Comparison of ENCODE assay signal across 8 mouse cellular contexts in the genomic region with DNA sequence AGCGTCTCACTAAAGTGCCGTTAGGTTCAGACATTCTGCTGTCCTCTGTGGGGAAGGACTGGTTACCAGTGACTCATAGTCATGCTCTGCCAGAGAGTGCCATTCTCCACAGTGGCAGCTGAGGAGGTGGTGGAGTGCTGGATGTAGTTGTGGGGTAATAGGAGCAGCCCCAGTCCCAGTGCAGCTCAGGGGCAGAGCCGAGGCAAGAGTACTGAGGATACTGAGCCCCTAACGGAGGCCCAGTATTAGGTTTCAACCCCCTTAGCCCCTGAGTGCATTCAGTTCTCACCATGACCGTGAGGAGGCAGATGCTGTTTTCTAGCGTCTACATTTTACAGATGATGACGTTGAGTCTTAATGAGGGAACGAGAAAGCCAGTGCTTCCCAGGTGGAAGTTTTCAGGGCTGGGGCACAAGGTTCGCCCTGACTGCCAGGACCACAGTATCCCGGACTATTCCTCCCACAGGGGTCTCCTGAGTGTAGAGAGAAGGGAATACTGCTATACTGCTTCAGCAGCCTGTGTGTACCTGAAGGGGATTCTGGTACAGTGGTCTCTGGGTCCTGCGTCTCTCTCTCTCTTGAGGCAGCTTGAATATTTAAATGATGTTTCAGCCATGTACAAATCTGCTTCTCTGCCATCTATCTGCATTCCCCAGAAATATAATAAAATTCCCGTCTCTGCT. TPM values are rescaled to one million over a fixed set of nuclear protein-coding genes. Genes with fewer than 3 reads are reported as not detected.
DNase-seq lines count a peak whose midpoint lies in the region; ATAC-seq lines count a peak whose summit lies in the region.

No protein-coding gene starts in this region.

- H3K4me3 ChIP-seq in embryonic facial prominence, embryonic 12.5 days = no peak overlapping the region
- no peak overlapping the region for H3K4me3 ChIP-seq in hindbrain, embryonic 11.5 days (ENCODE audit: low read depth, low read length)
- H3K4me3 ChIP-seq in midbrain, embryonic 15.5 days = no peak overlapping the region

- no peak overlapping the region for H3K9ac ChIP-seq in embryonic facial prominence, embryonic 12.5 days
- no peak overlapping the region for H3K9ac ChIP-seq in hindbrain, embryonic 11.5 days (ENCODE audit: low read depth, low read length)
- H3K9ac ChIP-seq in midbrain, embryonic 15.5 days = peak overlapping the region; percentile 9; the same call in 1 of the 2 replicates

- H3K9me3 ChIP-seq in embryonic facial prominence, embryonic 12.5 days = no peaks in the 10 kb centered on the region
- H3K9me3 ChIP-seq in hindbrain, embryonic 11.5 days (ENCODE audit: control insufficient read depth, low read length) = no peaks in the 10 kb centered on the region
- H3K9me3 ChIP-seq in midbrain, embryonic 15.5 days = no peaks in the 10 kb centered on the region

- 17% methylated on average over 12 of the region's 12 CpGs for WGBS in embryonic facial prominence, embryonic 12.5 days
- WGBS in hindbrain, embryonic 11.5 days = 38% methylated on average over 12 of the region's 12 CpGs
- 24% methylated on average over 12 of the region's 12 CpGs for WGBS in midbrain, embryonic 15.5 days

- H3K27ac ChIP-seq in embryonic facial prominence, embryonic 12.5 days = peak overlapping the region; percentile 77
- H3K27ac ChIP-seq in hindbrain, embryonic 11.5 days (ENCODE audit: low read depth, low read length) = peak overlapping the region; percentile 55
- H3K27ac ChIP-seq in midbrain, embryonic 15.5 days = peak overlapping the region; percentile 93

- H3K4me1 ChIP-seq in embryonic facial prominence, embryonic 12.5 days = peaks cover 32% of the 10 kb centered on the region
- H3K4me1 ChIP-seq in hindbrain, embryonic 11.5 days (replicated peaks; ENCODE audit: control insufficient read depth, insufficient read depth, low read length) = peaks cover 9% of the 10 kb centered on the region
- H3K4me1 ChIP-seq in midbrain, embryonic 15.5 days = peaks cover 37% of the 10 kb centered on the region

- peak overlapping the region; percentile 41; the same call in 1 of the 2 replicates for H3K4me2 ChIP-seq in embryonic facial prominence, embryonic 12.5 days (replicated peaks)
- peak overlapping the region; percentile 7; the same call in 1 of the 2 replicates for H3K4me2 ChIP-seq in hindbrain, embryonic 11.5 days (replicated peaks; ENCODE audit: low read depth, low read length)
- H3K4me2 ChIP-seq in midbrain, embryonic 15.5 days = peak overlapping the region; percentile 50

- peak; percentile 36 to 46 for DNase-seq in left cerebral cortex, adult 18-20 months (ENCODE audit: low spot score in 2 of 2)
- no peak for DNase-seq in left cerebral cortex, adult 11 months (ENCODE audit: low spot score)
- peak; percentile 25 for DNase-seq in hindbrain, embryonic 11.5 days (ENCODE audit: low spot score)
- no peak for DNase-seq in spleen, postnatal 14 days (ENCODE audit: low spot score in 2 of 2)
- no peak for DNase-seq in cerebellum, postnatal 36 days

- H3K36me3 ChIP-seq in embryonic facial prominence, embryonic 12.5 days = no peaks in the 10 kb centered on the region
- H3K36me3 ChIP-seq in hindbrain, embryonic 11.5 days (ENCODE audit: control insufficient read depth, insufficient read depth, low read length) = no peaks in the 10 kb centered on the region
- H3K36me3 ChIP-seq in midbrain, embryonic 15.5 days (replicated peaks) = no peaks in the 10 kb centered on the region

- no peaks in the 10 kb centered on the region for H3K27me3 ChIP-seq in embryonic facial prominence, embryonic 12.5 days
- no peaks in the 10 kb centered on the region for H3K27me3 ChIP-seq in hindbrain, embryonic 11.5 days (ENCODE audit: control insufficient read depth, insufficient read depth, low read length)
- H3K27me3 ChIP-seq in midbrain, embryonic 15.5 days (replicated peaks) = no peaks in the 10 kb centered on the region

- peak; percentile 66; the same call in 1 of the 2 replicates for ATAC-seq in embryonic facial prominence, embryonic 12.5 days (ENCODE audit: insufficient number of reproducible peaks, insufficient read depth, low FRiP score, low TSS enrichment)
- peak; percentile 46 for ATAC-seq in hindbrain, embryonic 11.5 days (ENCODE audit: low FRiP score)
- peak; percentile 60 for ATAC-seq in midbrain, embryonic 15.5 days (replicated peaks)
- no peak for ATAC-seq in erythroblast, adult 5-6 weeks (replicated peaks; ENCODE audit: low FRiP score, poor library complexity, severe bottlenecking)

RNA-seq across cellular contexts. Expression of gene Tnrc6a, which starts 40.1 kb away (rescaled TPM):
- 10 to 100 TPM; 51.5 to 52.9 TPM for total RNA-seq in left cerebral cortex, adult 18-20 months (2021)
- polyA plus RNA-seq in embryonic facial prominence, embryonic 12.5 days (2016; fragmentation: Nextera tagmentation; extraction: Ambion mirVana) = 66.1 and 70.9 TPM in 2 replicates
- 44.0 and 61.3 TPM in 2 replicates for polyA plus RNA-seq in hindbrain, embryonic 11.5 days (2014; fragmentation: Nextera tagmentation; extraction: Ambion mirVana)
- 44.0 and 57.7 TPM in 2 replicates for polyA plus RNA-seq in midbrain, embryonic 15.5 days (2015; fragmentation: Nextera tagmentation; extraction: Ambion mirVana)
- total RNA-seq in erythroblast, adult 5-6 weeks (2015; ENCODE audit: low replicate concordance) = 5.4 and 13.6 TPM in 2 replicates
- 12.1 and 15.5 TPM in 2 replicates for total RNA-seq in erythroblast, adult 5-6 weeks (2017; ENCODE audit: low replicate concordance)

Comparison
In these comparisons a context has a peak if more than half of its experiments do, and no peak if none do; other contexts are left out.
1. DNase-seq: peak in left cerebral cortex, adult 18-20 months (2 of 2) and hindbrain, embryonic 11.5 days (single experiment); none in left cerebral cortex, adult 11 months (single experiment), spleen, postnatal 14 days (0 of 2) and cerebellum, postnatal 36 days (0 of 2).
2. Peak in every context shown above with its lines, with median percentiles within 50 percentile points of each other: H3K27ac ChIP-seq and H3K4me2 ChIP-seq.